Mouse (Mus musculus) stomach, postnatal 0 days (tissue): ENCODE measurements around the gene Slc44a1. TPM values are rescaled to one million over a fixed set of nuclear protein-coding genes. Genes with fewer than 3 reads are reported as not detected.

Source experiments
- ATAC-seq: fragments of 200-750 bp; cut with Nextera tagmentation; 2 replicates; pipeline ENCODE4 v1.8.0; 2017; ENCODE audit not compliant: low FRiP score, low TSS enrichment
- DNase-seq: peaks from one replicate; pipeline ENCODE4 v3.0.0-alpha.2; 2016; ENCODE audit warnings: low spot score
- H3K27ac ChIP-seq: fragments of 300-500 bp; sonication (generic); replicated peaks from 2 replicates; pipeline ENCODE4 v1.5.1; 2014; ENCODE audit warnings: mild to moderate bottlenecking, control low read depth
- H3K27me3 ChIP-seq: fragments of 300-500 bp; sonication (generic); 2 replicates; pipeline ENCODE4 v1.6.1; 2014; ENCODE audit warnings: low read length; ENCODE audit not compliant: control insufficient read depth, insufficient read depth
- H3K36me3 ChIP-seq: fragments of 300-500 bp; sonication (generic); 2 replicates; pipeline ENCODE4 v1.6.1; 2014; ENCODE audit warnings: low read length, mixed read lengths; ENCODE audit not compliant: control insufficient read depth, insufficient read depth
- H3K4me1 ChIP-seq: fragments of 300-500 bp; sonication (generic); replicated peaks from 2 replicates; pipeline ENCODE4 v1.6.1; 2014; ENCODE audit warnings: antibody characterized with exemption; ENCODE audit not compliant: control insufficient read depth, insufficient read depth
- H3K4me2 ChIP-seq: fragments of 300-500 bp; sonication (generic); replicated peaks from 2 replicates; pipeline ENCODE4 v1.6.1; 2014; ENCODE audit warnings: low read depth, mild to moderate bottlenecking, control low read depth, moderate library complexity
- H3K4me3 ChIP-seq: fragments of 300-500 bp; sonication (generic); 2 replicates; pipeline ENCODE4 v1.5.1; 2014; ENCODE audit warnings: low read depth, low read length, control low read depth
- H3K9ac ChIP-seq: fragments of 300-500 bp; sonication (generic); 2 replicates; pipeline ENCODE4 v1.6.1; 2014; ENCODE audit warnings: mild to moderate bottlenecking, low read length, control low read depth, mixed read lengths
- H3K9me3 ChIP-seq: fragments of 300-500 bp; sonication (generic); 2 replicates; pipeline ENCODE4 v1.6.1; 2016; ENCODE audit warnings: low read length; ENCODE audit not compliant: control insufficient read depth
- CTCF ChIP-seq: IDR thresholded peaks from 2 replicates; pipeline ENCODE4 v1.5.1; 2016; ENCODE audit warnings: antibody characterized with exemption, low read depth, mild to moderate bottlenecking, moderate library complexity
- EP300 ChIP-seq: optimal IDR thresholded peaks from 2 replicates; pipeline ENCODE3; 2016; ENCODE audit warnings: antibody characterized with exemption
- WGBS: fragments of 180-500 bp; shearing (Covaris S2); extraction: QIAGEN DNeasy Blood & Tissue Kit; methylation state at CpG from one replicate; pipeline ENCODE4 v1.1.7; 2014; 5-methylcytosine and 5-hydroxymethylcytosine counted together
- polyA plus RNA-seq: library from polyadenylated mRNA; unstranded; fragments of >200 nt; fragmentation: Nextera tagmentation; extraction: Ambion mirVana; gene quantifications from 2 replicates; pipeline ENCODE4 v1.2.1, GENCODE M21; 2015

Gene Slc44a1
- polyA plus RNA-seq, 1 experiment from 2014 or later = 31.9 TPM

DNA sequence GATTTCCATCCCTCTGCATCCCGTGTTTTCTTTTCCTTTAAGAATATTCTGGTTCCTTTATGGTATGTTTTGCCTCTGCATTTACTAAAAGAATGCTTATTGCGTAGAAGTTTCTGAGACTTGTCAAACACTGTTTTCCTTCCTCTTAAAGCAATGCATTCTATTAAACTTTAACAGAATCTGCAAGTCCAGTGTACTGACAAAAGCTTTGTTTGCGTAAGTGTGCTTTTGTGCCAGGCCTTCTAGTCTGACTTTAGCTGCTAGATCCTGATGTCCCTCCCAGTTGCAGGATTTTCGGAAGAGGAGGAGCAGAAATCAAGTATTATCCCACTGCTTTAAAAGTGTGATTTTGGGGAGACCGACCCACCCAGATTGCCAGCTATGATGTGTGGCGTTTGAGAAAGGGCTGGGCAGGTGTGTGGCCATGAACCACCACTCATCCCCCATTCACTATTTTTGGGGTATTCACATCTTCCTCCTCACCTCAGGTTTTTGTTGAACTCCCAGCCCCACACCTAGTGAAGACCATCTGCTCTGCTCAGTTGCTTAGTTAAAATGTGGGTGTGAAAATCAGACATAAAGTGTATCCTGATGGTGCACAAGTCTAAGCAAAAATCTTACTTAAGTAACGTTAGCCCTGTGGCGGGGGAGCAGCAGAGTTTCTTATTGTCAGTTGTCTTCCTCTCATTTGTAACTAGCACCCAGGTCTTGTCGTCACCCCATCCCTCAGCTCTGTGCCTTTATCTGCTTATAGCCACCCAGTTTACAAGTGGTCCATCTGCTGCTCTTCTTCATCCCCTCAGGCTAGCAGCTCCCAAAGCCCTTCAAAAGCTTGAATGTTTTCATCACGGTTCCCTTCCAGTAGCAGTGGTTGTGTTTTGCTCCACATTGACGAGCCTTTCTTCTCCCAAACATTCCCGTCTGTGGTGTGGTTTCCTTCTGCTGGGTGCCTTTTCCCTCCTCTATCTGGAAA lies 47.3 kb downstream of the Slc44a1 start:
- DNase-seq = peak; percentile 23
- Histone ChIP-seq H3K9ac (no peak overlapping the region), H3K27ac (peak overlapping the region; percentile 50; the same call in 1 of the 2 replicates), H3K9me3 (no peaks in the 10 kb centered on the region), H3K4me1 (no peaks in the 10 kb centered on the region), H3K4me2 (no peak overlapping the region), H3K4me3 (no peak overlapping the region), H3K36me3 (no peaks in the 10 kb centered on the region), H3K27me3 (no peaks in the 10 kb centered on the region)
- ATAC-seq = peak; percentile 49; the same call in 1 of the 2 replicates
- TF ChIP-seq CTCF = no peak
- no peak for TF ChIP-seq EP300
- 56% methylated on average over 12 of the region's 12 CpGs for WGBS

DNA sequence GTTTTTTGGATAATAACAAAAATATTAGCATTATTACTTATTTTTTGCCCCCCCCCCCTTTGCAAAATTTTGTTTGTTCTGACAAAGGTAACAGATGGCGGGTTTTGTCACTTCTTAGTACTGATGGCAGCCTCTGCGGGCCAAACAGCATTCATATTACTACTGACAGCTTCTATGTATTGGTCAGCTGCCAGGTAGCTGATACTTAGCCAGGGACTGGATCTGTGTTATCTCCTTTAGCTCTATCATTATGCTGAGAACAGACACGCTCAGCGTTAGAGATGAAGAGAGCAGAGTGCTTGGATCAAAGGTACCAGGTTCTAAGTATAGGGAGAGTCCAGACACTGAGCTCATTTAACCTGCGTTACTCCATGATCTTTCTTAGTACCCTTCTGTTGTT lies 48.6 kb downstream of the Slc44a1 start:
- DNase-seq (no peak), ATAC-seq (no peak)
- Histone ChIP-seq H3K27ac (no peak overlapping the region), H3K9me3 (no peaks in the 10 kb centered on the region), H3K4me2 (no peak overlapping the region), H3K9ac (no peak overlapping the region), H3K27me3 (no peaks in the 10 kb centered on the region), H3K36me3 (no peaks in the 10 kb centered on the region), H3K4me3 (no peak overlapping the region), H3K4me1 (no peaks in the 10 kb centered on the region)
- WGBS = 62% methylated on average over 5 of the region's 5 CpGs
- TF ChIP-seq EP300 (no peak), CTCF (no peak)

GRCm38 (mm10) chr4:53490371-53490770 lies 50.2 kb downstream of the Slc44a1 start:
- H3K9me3 ChIP-seq = no peaks in the 10 kb centered on the region
- H3K27ac ChIP-seq = no peak overlapping the region
- H3K36me3 ChIP-seq = no peaks in the 10 kb centered on the region
- DNase-seq (no peak), ATAC-seq (no peak)
- WGBS = 90% methylated on average over 7 of the region's 7 CpGs
- no peaks in the 10 kb centered on the region for H3K4me1 ChIP-seq
- no peak overlapping the region for H3K4me3 ChIP-seq
- no peak overlapping the region for H3K4me2 ChIP-seq
- H3K9ac ChIP-seq = no peak overlapping the region
- TF ChIP-seq EP300 (no peak), CTCF (no peak)
- H3K27me3 ChIP-seq = no peaks in the 10 kb centered on the region

DNA sequence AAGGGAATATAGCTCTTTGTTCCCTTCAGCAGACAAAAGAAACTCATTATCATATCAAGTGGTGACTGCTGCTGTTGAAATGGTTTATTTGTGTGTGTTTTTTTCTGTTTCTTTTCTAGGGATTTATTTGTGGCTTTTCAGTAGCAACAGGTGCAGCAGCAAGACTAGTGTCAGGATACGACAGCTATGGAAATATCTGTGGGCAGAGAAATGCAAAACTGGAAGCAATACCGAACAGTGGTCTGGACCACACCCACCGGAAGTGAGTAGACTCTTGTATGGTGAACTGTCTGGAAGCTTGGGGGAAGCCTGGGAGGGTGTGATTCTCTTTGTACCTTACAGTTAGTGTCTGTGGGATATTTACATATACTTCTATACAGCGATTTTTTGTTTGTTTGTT lies 51.1 kb downstream of the Slc44a1 start:
- H3K4me2 ChIP-seq = no peak overlapping the region
- H3K9me3 ChIP-seq = no peaks in the 10 kb centered on the region
- H3K36me3 ChIP-seq = no peaks in the 10 kb centered on the region
- DNase-seq (no peak), ATAC-seq (no peak)
- WGBS = 68% methylated on average over 4 of the region's 4 CpGs
- no peaks in the 10 kb centered on the region for H3K4me1 ChIP-seq
- TF ChIP-seq EP300 (no peak), CTCF (no peak)
- no peak overlapping the region for H3K27ac ChIP-seq
- no peaks in the 10 kb centered on the region for H3K27me3 ChIP-seq
- H3K4me3 ChIP-seq = no peak overlapping the region
- H3K9ac ChIP-seq = no peak overlapping the region

GRCm38 (mm10) chr4:53495646-53496045 lies 55.4 kb downstream of the Slc44a1 start:
- Histone ChIP-seq H3K4me3 (no peak overlapping the region), H3K4me2 (no peak overlapping the region), H3K36me3 (no peaks in the 10 kb centered on the region), H3K27ac (no peak overlapping the region), H3K4me1 (no peaks in the 10 kb centered on the region), H3K9me3 (no peaks in the 10 kb centered on the region), H3K9ac (no peak overlapping the region), H3K27me3 (no peaks in the 10 kb centered on the region)
- DNase-seq (no peak), ATAC-seq (no peak)
- no peak for TF ChIP-seq EP300
- TF ChIP-seq CTCF = no peak
- 59% methylated on average over 2 of the region's 2 CpGs for WGBS

DNA sequence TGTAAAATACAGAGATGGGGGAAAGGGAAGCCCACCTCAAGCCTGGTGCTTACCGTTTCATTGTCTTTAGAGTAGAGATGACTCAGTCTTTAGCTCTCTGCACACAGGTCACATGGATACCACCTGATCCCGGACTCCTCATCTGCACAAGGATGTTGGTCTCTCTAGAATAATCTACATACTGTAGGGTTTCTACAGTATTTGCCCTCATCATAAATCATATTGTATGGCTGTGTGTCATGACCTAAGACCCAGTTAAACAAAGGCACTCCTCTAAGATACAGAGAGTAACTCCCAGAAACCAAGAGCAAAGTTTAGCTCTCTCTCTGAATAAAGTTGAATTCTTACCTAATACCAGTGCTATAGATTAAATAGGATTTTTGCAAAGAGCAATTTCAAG lies 62.6 kb downstream of the Slc44a1 start:
- no peaks in the 10 kb centered on the region for H3K4me1 ChIP-seq
- H3K9me3 ChIP-seq = no peaks in the 10 kb centered on the region
- WGBS = 66% methylated on average over 2 of the region's 2 CpGs
- TF ChIP-seq CTCF (no peak), EP300 (no peak)
- ATAC-seq (peak; percentile 97), DNase-seq (no peak)
- no peaks in the 10 kb centered on the region for H3K27me3 ChIP-seq
- H3K4me3 ChIP-seq = no peak overlapping the region
- no peaks in the 10 kb centered on the region; the same call in 1 of the 2 replicates for H3K36me3 ChIP-seq
- H3K9ac ChIP-seq = no peak overlapping the region
- no peak overlapping the region for H3K27ac ChIP-seq
- no peak overlapping the region for H3K4me2 ChIP-seq
